Mouse (Mus musculus): ENCODE measurements around the gene Ypel5. TPM values are rescaled to one million over a fixed set of nuclear protein-coding genes. Genes with fewer than 3 reads are reported as not detected.

Gene Ypel5
- total RNA-seq (2021), result 10 to 100 TPM; 29.2 to 31.6 TPM
- long read RNA-seq, experiment 1, transcript Ypel5-201 (3 exons, 3,120 nt), result major isoform, 24 of 57 reads
- long read RNA-seq, experiment 1, transcript Ypel5-202 (3 exons, 2,419 nt), result minor isoform, 20 of 57 reads
- long read RNA-seq, experiment 1, transcript Ypel5-205 (3 exons, 704 nt), result minor isoform, 9 of 57 reads
- long read RNA-seq, experiment 1, partial matches to known transcripts, result 0 of 57 reads
- long read RNA-seq, experiment 1, other reads (novel, unspliced or antisense), result 4 of 57 reads
- long read RNA-seq, experiment 2, transcript Ypel5-201 (3 exons, 3,120 nt), result major isoform, 23 of 52 reads
- long read RNA-seq, experiment 2, transcript Ypel5-205 (3 exons, 704 nt), result minor isoform, 11 of 52 reads
- long read RNA-seq, experiment 2, transcript Ypel5-202 (3 exons, 2,419 nt), result minor isoform, 11 of 52 reads
- long read RNA-seq, experiment 2, partial matches to known transcripts, result 0 of 52 reads
- long read RNA-seq, experiment 2, other reads (novel, unspliced or antisense), result 7 of 52 reads

- intact Hi-C loops (cut with DNase I), result loop anchor here (5.0 kb wide), 1 partner anchor 81 kb away; the partner anchor contains the start of gene Lbh
- peak; percentile 96 to 97 for DNase-seq
These were observed at the start of gene Ypel5 for GRCm38 (mm10) chr17:72836158-72837115. Ypel5 (plus strand) TSS chr17:72836453.

DNA sequence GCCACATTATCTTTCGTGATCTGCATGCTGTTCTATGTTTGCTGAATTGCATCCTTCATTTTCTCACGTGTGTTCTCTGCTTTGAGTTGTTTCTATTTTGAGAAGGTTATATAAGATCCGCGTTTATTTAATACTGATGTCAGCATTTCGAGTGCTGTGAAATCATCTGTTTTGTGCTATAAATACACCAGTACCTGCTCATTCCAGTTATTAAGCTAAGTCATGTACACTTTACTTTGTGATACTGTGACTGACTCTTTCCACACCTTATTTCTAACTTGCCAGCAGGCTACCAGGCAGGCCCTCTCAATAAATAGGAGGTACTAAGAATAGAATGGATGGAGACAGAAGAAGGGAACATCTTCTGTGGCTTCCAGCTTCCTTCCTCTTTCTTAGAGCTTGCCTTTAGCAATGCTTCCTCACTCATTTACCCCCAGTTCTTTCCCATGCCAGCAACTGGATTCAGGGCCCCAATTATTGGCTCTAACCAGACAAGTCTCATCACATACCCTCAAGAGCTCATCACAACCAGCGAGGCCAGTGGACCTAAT, 48.3 kb upstream of the Ypel5 start:
- no peak for DNase-seq
- intact Hi-C loops (cut with DNase I), result loop anchor here (10.0 kb wide), 2 partner anchors 823 to 1123 kb away; no protein-coding TSS in a partner anchor

- no peak for DNase-seq
- intact Hi-C loops (cut with DNase I), result no loop called here
These were observed 43.0 kb upstream of the Ypel5 start for GRCm38 (mm10) chr17:72793278-72793677.

DNA sequence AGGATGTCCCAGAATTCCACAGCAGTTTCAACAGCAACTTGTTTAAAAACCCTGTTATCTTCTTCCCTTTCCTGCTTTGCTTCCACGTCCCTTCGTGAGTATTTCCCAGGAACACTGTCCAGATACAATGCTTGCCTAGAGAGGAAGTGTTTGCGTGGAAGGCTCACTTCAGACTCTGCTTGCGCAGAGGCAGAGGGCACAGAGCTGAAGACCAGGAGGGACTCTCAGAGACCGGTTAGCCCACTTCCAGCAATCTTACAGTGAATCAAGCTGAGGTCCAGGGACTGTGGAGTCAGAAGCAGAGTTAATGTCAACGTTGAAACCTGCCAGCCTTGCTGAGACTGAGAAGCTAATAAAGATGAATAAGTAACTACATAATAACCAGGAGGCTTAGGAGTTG, 41.6 kb upstream of the Ypel5 start:
- intact Hi-C loops (cut with DNase I), result no loop called here
- DNase-seq, result no peak

DNA sequence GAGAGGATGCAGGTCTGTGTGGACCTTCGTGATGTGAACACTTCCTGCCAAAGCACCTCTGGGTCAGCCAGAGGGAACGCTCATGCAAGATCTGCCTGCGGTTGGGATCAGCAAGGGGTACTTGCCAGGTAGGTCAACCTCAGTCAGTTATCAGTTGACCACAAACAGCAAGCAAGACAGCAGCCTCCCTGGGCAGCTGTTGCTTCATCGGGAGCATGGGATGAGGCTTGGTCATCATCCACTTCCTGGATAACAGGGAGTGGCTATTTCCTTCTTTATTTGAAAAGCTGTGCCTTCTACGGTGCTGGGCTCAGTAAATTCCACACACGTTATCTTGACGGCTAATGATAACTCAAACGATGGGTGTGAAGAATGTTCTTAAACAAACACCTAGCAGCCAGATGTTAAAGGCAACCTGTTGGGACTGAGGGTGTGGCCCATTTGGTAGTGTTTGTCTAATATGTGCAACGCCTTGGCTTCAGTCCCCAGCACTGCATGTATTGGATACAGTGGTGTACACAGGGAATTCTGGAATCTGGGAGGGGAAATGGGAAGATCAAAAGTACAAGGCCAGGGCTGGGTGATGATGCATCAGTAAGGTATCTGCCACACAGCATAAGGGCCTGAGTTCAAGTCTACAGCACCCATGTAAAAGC, 40.7 kb upstream of the Ypel5 start:
- DNase-seq, result no peak
- intact Hi-C loops (cut with DNase I), result no loop called here

DNA sequence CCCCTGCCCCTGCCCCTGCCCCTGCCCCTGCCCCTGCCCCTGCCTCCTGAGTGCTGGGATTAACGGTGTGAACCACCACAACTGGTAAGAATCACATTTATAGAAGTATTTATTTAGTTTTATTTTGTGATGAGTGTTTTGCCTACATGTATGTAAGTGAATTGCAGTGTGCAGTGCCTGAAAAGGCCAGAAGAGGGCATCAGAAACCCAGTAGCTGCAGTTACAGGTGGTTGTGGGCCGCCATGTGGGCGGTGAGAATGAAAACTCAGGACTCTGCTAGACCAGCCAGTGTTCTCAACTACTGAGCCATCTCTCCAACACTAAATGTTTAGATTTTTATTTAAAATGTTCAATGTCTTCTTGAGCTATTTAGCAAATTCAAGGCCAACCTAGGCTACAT, 39.7 kb upstream of the Ypel5 start:
- no peak for DNase-seq
- intact Hi-C loops (cut with DNase I), result no loop called here

DNA sequence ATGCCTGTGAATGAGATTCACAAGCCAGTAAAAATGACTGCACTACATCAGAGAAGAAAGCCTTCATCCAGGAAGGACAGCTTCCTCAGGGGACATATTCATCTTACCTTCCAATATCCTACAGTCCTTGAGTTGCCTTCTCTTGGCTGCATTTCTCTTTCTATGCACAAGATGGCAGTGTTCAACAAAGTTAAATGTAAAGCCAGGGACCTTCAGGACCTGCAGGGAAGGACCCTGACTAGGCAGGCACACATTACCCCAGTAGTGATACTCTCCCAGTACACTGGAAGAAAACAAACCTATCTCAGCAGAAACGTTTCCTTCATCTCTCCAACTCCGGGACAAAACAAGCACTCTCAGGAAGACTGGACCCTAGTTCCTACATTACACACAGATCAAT, 38.4 kb upstream of the Ypel5 start:
- no peak for DNase-seq
- intact Hi-C loops (cut with DNase I), result loop anchor here (2.0 kb wide), 1 partner anchor 15 kb away; no protein-coding TSS in a partner anchor

DNA sequence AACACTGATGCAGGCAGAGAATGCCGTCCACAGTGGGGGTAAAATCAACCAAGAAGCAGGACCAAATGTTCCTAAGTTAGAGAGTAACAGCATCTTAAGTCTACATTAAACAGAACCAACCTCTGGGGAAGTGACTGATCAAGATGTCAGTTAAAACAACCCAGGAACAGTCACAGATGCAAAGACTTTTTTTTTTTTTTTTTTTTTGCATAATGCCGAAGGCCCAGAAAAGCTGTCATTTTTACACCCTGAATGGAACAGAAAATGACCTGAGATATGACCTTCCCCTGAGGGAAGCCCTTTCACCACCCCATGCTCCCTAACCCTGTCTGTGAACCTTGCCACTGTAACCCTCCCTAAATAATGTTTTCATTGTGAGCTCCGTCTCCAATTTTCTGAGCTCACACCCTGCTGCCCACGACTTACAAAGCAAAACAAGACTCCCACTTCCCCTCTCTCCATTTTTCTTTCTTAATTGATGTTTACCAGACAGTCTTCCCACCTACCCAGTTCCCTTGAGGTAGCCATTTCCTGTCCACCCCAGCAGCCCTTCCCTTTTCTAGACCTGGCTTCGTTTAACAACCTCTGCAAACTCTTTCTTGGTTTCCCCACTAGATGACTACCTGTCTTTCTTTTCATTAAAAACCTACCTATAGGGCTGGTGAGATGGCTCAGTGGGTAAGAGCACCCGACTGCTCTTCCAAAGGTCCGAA, 26.2 kb upstream of the Ypel5 start:
- intact Hi-C loops (cut with DNase I), result no loop called here
- DNase-seq, result no peak

DNA sequence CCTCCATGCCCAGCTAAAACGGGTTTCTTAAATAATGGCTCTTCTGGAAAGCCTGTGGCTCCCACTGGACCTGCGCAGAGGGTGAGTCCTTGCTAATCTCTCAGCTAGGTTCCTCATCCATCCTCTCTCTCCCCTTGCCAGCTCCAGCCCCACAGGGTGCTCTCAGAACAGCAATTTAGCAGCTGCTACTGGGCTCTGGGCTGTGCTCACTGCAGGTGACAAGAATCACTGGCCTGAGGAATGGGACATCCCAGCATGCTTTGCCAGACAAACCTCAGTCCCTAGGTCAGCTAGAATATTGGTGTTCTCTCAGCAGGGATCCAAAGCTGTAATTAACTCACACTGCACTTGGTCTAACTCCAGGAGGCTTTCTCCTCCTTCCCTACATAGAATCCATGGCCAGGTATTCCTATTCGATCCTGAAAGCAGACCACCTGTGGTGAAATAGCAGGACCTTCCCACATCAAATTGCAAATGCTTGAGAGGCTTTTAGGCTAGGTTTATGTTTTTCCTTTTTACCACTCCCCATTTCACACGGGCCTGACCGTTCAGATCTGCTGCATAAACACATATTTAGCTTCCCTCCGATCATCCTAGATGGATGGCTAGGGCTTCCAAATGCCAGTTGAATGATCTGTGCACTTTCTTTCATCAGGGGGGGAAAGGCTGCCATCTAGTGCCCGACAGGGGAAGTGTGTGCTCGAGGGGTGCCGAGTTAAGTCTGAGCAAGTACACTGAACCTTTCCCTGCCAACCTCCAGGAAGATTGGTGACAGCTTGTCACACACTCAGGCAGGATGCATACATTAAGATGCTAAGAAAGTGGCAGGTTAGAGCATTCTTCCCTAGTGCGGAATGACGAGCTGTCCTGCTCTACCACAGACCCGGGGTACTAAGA, 22.6 kb upstream of the Ypel5 start:
- DNase-seq, result peak; percentile 10 to 32
- intact Hi-C loops (cut with DNase I), result loop anchor here (2.0 kb wide), 1 partner anchor 15 kb away; no protein-coding TSS in a partner anchor

DNA sequence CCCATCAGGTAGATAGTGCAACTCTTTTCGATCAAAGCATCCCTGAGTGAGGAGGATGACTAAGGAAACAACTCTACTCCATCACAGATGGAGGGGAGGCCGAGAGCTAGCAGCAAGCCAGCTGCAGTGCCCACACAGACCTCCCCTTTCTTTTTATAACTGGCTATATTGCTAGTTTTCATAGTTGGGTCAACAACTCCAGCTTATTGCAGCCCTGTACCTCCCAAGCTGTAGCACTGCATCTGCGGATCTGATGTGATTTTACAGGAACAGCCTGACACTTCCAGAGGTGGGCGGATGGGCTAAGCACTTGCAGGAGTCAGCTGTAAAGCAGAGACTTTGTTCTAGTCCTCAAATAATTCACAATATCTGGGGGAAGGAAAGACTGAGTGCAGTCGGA, 18.7 kb upstream of the Ypel5 start:
- intact Hi-C loops (cut with DNase I), result no loop called here
- DNase-seq, result no peak

GRCm38 (mm10) chr17:72819714-72820113, 16.5 kb upstream of the Ypel5 start:
- no peak for DNase-seq
- intact Hi-C loops (cut with DNase I), result no loop called here

DNA sequence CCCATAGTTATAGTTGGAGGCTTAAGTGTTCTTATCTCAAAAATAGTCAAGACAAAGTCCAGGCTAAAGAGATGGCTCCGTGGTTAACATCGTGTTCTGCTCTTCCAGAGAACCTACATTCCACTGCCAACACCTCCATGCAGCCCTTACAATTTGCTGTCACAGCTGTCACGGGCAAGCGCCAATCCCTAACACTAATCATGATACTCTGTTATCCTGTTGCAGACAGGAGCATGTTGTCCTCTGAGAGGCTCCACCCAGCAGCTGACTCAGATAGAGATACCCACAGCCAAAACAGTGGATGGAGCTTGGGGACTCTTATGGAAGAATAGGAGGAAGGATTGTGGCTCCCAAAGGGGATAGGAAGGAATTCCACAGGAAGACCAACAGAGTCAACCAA, 15.8 kb upstream of the Ypel5 start:
- DNase-seq, result no peak
- intact Hi-C loops (cut with DNase I), result no loop called here

- DNase-seq, result no peak
- intact Hi-C loops (cut with DNase I), result no loop called here
These were observed 14.3 kb upstream of the Ypel5 start for GRCm38 (mm10) chr17:72821923-72822322.

DNA sequence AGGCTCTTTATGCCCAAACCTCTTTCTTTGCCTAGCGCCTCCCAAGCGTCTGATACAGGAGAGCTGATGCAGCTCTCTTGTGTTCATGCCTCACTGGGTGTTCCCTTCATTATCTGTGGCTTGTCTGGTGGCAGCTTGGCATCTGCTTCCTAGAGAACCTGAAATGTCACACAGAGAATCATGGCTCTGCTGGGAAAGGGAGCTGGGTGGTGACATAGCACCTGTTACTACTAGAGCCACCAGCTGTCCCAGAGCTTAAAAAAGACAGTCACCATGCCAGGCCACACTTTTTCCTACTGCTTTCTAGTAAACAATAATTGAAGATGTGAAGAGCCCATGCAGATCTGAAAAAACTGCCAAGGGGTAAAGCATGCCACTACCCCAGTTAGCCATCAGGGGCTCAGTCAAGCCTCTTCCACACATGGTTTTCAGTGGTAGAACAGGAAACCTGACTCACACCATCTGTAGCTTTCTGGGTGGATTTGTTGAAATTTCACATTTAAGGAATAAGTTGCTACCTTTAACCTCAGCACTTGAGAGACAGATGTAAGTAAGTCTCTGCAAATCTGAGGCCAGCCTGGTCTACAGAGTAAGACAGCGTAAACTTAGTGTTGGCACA, 9.2 kb upstream of the Ypel5 start:
- no peak for DNase-seq
- intact Hi-C loops (cut with DNase I), result no loop called here

DNA sequence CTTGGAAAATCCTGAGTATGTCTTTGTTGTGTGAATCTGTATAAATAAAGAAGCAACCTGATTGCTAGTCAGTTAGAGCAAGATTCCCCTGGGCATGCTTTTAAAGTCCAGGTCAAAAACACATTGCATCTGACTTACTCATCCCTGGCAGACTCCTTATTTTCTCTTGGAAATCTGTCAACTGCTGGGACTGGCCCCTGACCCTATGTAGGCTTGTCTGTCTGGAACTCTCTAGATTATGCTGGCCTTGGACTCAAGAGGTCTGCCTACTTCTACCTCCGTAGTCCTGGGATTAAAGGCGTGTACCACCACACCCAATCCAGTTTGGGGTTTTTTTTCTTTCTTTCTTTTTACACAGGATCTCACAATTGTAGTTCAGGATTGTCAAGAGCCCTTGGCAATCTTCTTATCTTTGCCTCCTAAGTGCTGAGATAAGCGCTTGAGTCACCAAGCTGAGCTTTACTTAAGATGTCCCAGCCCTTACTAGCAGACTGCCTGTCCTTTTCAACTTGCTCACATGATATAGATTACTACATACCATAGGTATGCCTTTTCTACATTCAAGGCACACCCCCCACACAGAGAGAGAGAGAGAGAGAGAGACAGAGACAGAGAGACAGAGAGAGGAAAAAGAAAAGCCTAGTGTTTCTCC, 8.1 kb upstream of the Ypel5 start:
- intact Hi-C loops (cut with DNase I), result no loop called here
- DNase-seq, result no peak

DNA sequence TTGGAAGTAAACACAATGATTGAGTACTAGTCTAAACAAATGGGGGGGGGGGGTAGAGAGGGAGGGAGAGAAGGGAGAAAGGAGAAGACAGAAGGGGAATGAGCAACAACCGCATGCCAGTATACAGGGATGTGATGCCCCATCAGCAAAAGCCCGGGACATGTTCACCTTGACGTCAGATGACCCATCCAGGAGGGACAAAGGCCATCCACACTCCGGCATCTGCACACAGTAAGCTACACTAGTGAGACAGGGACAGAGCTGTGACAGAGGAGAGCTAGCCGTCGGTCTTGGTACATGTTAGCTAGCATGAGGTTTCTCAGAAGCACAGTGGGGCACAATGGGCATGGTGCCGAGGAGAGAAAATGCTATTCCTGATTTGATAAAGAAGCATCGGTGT, 7.6 kb upstream of the Ypel5 start:
- no peak for DNase-seq
- intact Hi-C loops (cut with DNase I), result no loop called here

- DNase-seq, result peak; percentile 89 to 91
- intact Hi-C loops (cut with DNase I), result loop anchor here (5.0 kb wide), 1 partner anchor 80 kb away; the partner anchor contains the start of gene Lbh
These were observed 973 bp downstream of the Ypel5 start for GRCm38 (mm10) chr17:72837140-72837712.

All from gastrocnemius, postnatal 36 days (tissue).